Mouse (Mus musculus) limb, embryonic 14.5 days (tissue): ENCODE measurements at regions not wholly inside any gene's neighbourhood (a gene's known extent, or its start where the extent isn't known, plus 50 kb on each side); places are given as distances from the start of the nearest gene placed in this dataset.
A peak's percentile ranks its signal among the peaks of the same experiment; 100 is the strongest.

Experiments
- ATAC-seq: fragments of 200-750 bp; cut with Nextera tagmentation; 2 replicates; pipeline ENCODE4 v1.8.0; 2017; ENCODE audit warnings: low read depth, moderate number of reproducible peaks, moderate TSS enrichment; ENCODE audit not compliant: low FRiP score
- DNase-seq: peaks from one replicate; pipeline ENCODE4 v3.0.0-alpha.2; 2015; ENCODE audit warnings: low spot score
- H3K27ac ChIP-seq: fragments of 300-500 bp; sonication (generic); replicated peaks from 2 replicates; pipeline ENCODE4 v1.5.1; 2014; ENCODE audit warnings: low read depth, mild to moderate bottlenecking, low read length, moderate library complexity, mixed read lengths
- H3K27me3 ChIP-seq: fragments of 300-500 bp; sonication (generic); 2 replicates; pipeline ENCODE4 v1.6.1; 2014; ENCODE audit warnings: low read length, mixed read lengths; ENCODE audit not compliant: control insufficient read depth, insufficient read depth
- H3K36me3 ChIP-seq: fragments of 300-500 bp; sonication (generic); 2 replicates; pipeline ENCODE4 v1.6.1; 2014; ENCODE audit warnings: mild to moderate bottlenecking, low read length, moderate library complexity, mixed read lengths; ENCODE audit not compliant: control insufficient read depth, insufficient read depth
- H3K4me1 ChIP-seq: fragments of 300-500 bp; sonication (generic); 2 replicates; pipeline ENCODE4 v1.6.1; 2014; ENCODE audit warnings: antibody characterized with exemption, low read length, mixed read lengths; ENCODE audit not compliant: control insufficient read depth, insufficient read depth
- H3K4me2 ChIP-seq: fragments of 300-500 bp; sonication (generic); replicated peaks from 2 replicates; pipeline ENCODE4 v1.6.1; 2014; ENCODE audit warnings: low read depth, mild to moderate bottlenecking, low read length, moderate library complexity; ENCODE audit not compliant: severe bottlenecking
- H3K4me3 ChIP-seq: fragments of 300-500 bp; sonication (generic); replicated peaks from 2 replicates; pipeline ENCODE4 v1.5.1; 2014; ENCODE audit warnings: low read length
- H3K9ac ChIP-seq: fragments of 300-500 bp; sonication (generic); 2 replicates; pipeline ENCODE4 v1.6.1; 2014; ENCODE audit warnings: mild to moderate bottlenecking, low read depth, low read length, moderate library complexity; ENCODE audit not compliant: severe bottlenecking
- H3K9me3 ChIP-seq: fragments of 300-500 bp; sonication (generic); 2 replicates; pipeline ENCODE4 v1.6.1; 2016; ENCODE audit warnings: low read length; ENCODE audit not compliant: control insufficient read depth
- POLR2A ChIP-seq: fragments of 200-500 bp; IDR thresholded peaks from 2 replicates; pipeline ENCODE4 v1.8.0; 2012; ENCODE audit warnings: inconsistent platforms, mild to moderate bottlenecking, moderate library complexity, borderline replicate concordance; ENCODE audit not compliant: insufficient read depth, insufficient read length; ENCODE audit errors: extremely low read depth
- WGBS: fragments of 180-500 bp; shearing (Covaris S2); extraction: QIAGEN DNeasy Blood & Tissue Kit; methylation state at CpG from one replicate; pipeline ENCODE4 v1.1.7; 2014; 5-methylcytosine and 5-hydroxymethylcytosine counted together

DNA sequence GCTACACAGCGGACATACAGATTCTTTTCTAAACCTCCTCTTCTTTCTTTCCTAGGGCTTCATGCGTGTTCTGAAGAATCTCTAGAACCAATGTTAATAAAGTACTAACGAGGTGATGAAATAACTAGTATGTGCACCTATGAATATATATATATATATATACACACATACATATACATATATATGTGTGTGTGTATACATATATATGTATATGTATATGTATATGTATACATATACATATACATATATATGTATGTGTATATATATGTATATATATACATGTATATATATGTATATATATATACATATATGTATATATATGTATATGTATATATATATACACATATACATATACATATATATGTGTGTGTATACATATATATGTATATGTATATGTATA is 536.2 kb upstream of the Adgrl2 start:
- Histone ChIP-seq H3K36me3 (no peaks in the 10 kb centered on the region), H3K27ac (no peak overlapping the region), H3K9ac (no peak overlapping the region), H3K4me3 (no peak overlapping the region), H3K4me1 (no peaks in the 10 kb centered on the region), H3K4me2 (no peak overlapping the region), H3K27me3 (no peaks in the 10 kb centered on the region), H3K9me3 (no peaks in the 10 kb centered on the region)
- no peak for TF ChIP-seq POLR2A
- DNase-seq = no peak
- WGBS = 93% methylated on average over 3 of the region's 3 CpGs
- ATAC-seq = no peak

GRCm38 (mm10) chr3:149519575-149519929 is 529.2 kb upstream of the Adgrl2 start:
- H3K4me3 ChIP-seq = peak overlapping the region; percentile 40
- WGBS = 15% methylated on average over 15 of the region's 15 CpGs
- H3K4me2 ChIP-seq = peak overlapping the region; percentile 83
- DNase-seq = peak; percentile 30
- no peak for ATAC-seq
- H3K36me3 ChIP-seq = no peaks in the 10 kb centered on the region
- H3K9ac ChIP-seq = peak overlapping the region; percentile 50
- H3K9me3 ChIP-seq = no peaks in the 10 kb centered on the region
- peaks cover 2% of the 10 kb centered on the region; the same call in 1 of the 2 replicates for H3K4me1 ChIP-seq
- no peak overlapping the region for H3K27ac ChIP-seq
- TF ChIP-seq POLR2A = no peak
- peaks cover 18% of the 10 kb centered on the region; the same call in 1 of the 2 replicates for H3K27me3 ChIP-seq

DNA sequence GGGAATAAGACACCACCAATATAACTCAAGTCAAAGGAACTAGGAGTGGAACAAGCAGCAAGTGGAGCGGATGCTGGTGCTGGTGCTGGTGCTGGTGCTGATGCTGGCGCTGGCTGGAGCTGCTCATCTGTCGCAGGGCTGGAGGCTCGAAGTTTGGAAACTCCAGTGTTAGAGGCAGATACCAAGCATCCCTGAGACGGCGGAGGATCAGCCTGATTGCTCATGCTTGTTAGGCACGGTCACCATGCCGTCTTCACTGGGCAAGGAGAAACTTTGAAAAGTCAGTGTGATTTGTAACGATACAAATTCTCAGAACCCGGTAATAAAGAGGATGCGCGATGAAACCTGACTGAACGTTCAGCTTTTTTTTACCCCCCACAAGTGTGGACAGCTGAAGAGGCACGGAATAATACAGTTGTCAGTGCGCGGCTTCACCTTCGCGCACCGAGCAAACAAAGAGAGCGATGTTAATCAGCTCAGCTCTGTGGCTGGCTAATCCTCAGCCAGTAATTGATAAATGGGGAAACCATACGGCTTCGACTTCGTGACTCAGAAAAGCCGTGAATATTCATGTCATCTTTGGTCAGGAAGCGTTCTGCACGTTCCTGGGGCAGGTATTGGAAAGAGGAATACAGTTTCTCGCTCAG is 528.7 kb upstream of the Adgrl2 start:
- TF ChIP-seq POLR2A = no peak
- Histone ChIP-seq H3K36me3 (no peaks in the 10 kb centered on the region), H3K9ac (peak overlapping the region; percentile 50), H3K9me3 (no peaks in the 10 kb centered on the region), H3K4me1 (peaks cover 2% of the 10 kb centered on the region; the same call in 1 of the 2 replicates), H3K27ac (no peak overlapping the region), H3K27me3 (peaks cover 18% of the 10 kb centered on the region; the same call in 1 of the 2 replicates), H3K4me3 (peak overlapping the region; percentile 40), H3K4me2 (peak overlapping the region; percentile 83)
- ATAC-seq (no peak), DNase-seq (no peak)
- 4% methylated on average over 27 of the region's 27 CpGs for WGBS

GRCm38 (mm10) chr3:149517537-149517936 is 527.2 kb upstream of the Adgrl2 start:
- ATAC-seq (no peak), DNase-seq (no peak)
- Histone ChIP-seq H3K36me3 (no peaks in the 10 kb centered on the region), H3K9ac (no peak overlapping the region), H3K27ac (no peak overlapping the region), H3K4me3 (no peak overlapping the region), H3K9me3 (no peaks in the 10 kb centered on the region), H3K27me3 (peaks cover 18% of the 10 kb centered on the region; the same call in 1 of the 2 replicates), H3K4me2 (no peak overlapping the region), H3K4me1 (peaks cover 2% of the 10 kb centered on the region; the same call in 1 of the 2 replicates)
- WGBS = 90% methylated on average over 11 of the region's 11 CpGs
- no peak for TF ChIP-seq POLR2A

DNA sequence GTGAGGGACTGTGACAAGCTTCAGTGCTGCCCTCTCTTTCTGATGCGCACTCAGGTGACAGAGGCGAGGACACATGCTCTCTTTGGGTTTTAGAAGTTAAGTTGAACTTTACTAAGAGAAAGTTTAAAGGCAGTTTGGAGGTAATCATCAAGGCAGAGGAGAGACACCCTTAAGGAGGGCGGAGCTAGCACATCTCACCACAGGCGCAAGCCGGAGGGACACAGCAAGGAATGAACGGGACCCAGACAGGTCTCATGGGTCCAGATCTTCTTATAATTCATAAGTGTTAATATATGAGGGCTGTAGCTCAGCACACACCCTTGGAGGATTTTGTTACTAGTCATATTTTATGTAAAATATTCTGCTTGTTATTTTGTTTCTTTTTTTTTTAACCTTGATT is 518.8 kb upstream of the Adgrl2 start:
- TF ChIP-seq POLR2A = no peak
- WGBS = 85% methylated on average over 6 of the region's 6 CpGs
- ATAC-seq = no peak

More for the DNA sequence above, 518.8 kb upstream of the Adgrl2 start:
- H3K9ac ChIP-seq = no peak overlapping the region
- no peak overlapping the region for H3K27ac ChIP-seq
- H3K4me3 ChIP-seq = no peak overlapping the region
- H3K27me3 ChIP-seq = no peaks in the 10 kb centered on the region
- no peaks in the 10 kb centered on the region for H3K4me1 ChIP-seq
- H3K4me2 ChIP-seq = no peak overlapping the region
- no peak for DNase-seq
- H3K36me3 ChIP-seq = no peaks in the 10 kb centered on the region
- no peaks in the 10 kb centered on the region for H3K9me3 ChIP-seq
